Mouse (Mus musculus): ENCODE measurements around the gene C530008M17Rik.

- no peak for TF ChIP-seq CTCF (IDR thresholded peaks at IDR 0.05; ENCODE audit: insufficient read depth, low read depth, low read length)
- TF ChIP-seq POLR2A (IDR thresholded peaks at IDR 0.05; ENCODE audit: insufficient read depth, low read depth, low read length): no peak
Observed at GRCm38 (mm10) chr5:76683455-76683854, 27.1 kb downstream of the C530008M17Rik start.

Measured in olfactory bulb, adult 2 months (tissue).